ENCODE assay signal across 11 mouse cellular contexts in the genomic region with DNA sequence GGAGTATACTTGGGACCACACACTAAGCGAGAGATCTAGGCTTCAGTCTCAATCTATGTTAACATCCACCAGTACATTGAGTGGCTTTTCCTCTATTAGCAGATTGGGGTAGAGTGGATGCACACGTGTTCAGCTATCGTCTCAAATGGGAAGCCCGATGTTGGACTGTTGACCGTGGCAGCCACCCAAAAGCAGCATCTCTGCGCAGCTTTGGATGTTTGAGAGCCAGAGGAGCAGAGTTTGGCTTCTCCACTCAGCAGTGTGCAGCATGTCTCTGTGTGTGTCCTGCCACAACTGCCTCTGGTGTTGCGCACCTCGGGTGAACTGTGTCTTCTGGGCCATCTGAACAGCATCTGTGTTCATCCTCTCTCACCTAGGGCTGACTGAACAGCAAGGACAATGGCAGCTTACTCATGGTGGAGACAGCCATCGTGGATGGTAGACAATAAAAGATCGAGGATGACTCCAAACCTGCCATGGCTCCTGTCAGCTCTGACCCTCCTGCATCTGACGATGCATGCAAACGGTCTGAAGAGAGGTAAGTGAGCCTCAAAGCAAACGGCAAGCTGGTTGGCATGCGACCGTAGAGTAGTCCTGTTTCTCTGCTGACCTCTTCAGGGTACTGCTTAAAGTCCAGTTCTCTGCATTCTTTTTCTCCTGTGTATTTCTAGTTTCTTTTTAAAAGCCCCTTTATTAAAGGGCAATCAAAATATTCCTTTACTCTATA.
A peak's percentile ranks its signal among the peaks of the same experiment; 100 is the strongest.
DNase-seq lines count a peak whose midpoint lies in the region; ATAC-seq and TF ChIP-seq lines count a peak whose summit lies in the region.
"Had no signal": no experiment of that assay in that cellular context is flagged by ENCODE, and none has a peak within 500 bp of the region (broad histone marks: within the 10 kb centered on the region; RNA-seq: fewer than 3 reads in every experiment).

No protein-coding gene starts in this region.

- no peaks in the 10 kb centered on the region for H3K36me3 ChIP-seq in stomach, embryonic 16.5 days (ENCODE audit: control insufficient read depth, insufficient read depth, low read length)
- no peaks in the 10 kb centered on the region for H3K36me3 ChIP-seq in forebrain, embryonic 12.5 days (replicated peaks)
- H3K36me3 ChIP-seq: G1E had no signal

- no peaks in the 10 kb centered on the region for H3K27me3 ChIP-seq in stomach, embryonic 16.5 days (ENCODE audit: control insufficient read depth, insufficient read depth, low read length)
- no peaks in the 10 kb centered on the region for H3K27me3 ChIP-seq in forebrain, embryonic 12.5 days

- WGBS in stomach, embryonic 16.5 days = 78% methylated on average over 15 of the region's 15 CpGs
- 93% methylated on average over 15 of the region's 15 CpGs for WGBS in forebrain, embryonic 12.5 days

- no peak overlapping the region for H3K4me2 ChIP-seq in stomach, embryonic 16.5 days (ENCODE audit: low read depth, low read length)
- no peak overlapping the region for H3K4me2 ChIP-seq in forebrain, embryonic 12.5 days

- H3K9me3 ChIP-seq in stomach, embryonic 16.5 days (replicated peaks; ENCODE audit: control insufficient read depth, low read length) = no peaks in the 10 kb centered on the region
- no peaks in the 10 kb centered on the region for H3K9me3 ChIP-seq in forebrain, embryonic 12.5 days
- H3K9me3 ChIP-seq: G1E had no signal

- peak; percentile 70 to 79 for DNase-seq in cerebellum, postnatal 10 days
- no peak for DNase-seq in cerebellum, adult 11-12 months
- DNase-seq in layer of hippocampus, adult 2 months (ENCODE audit: low spot score in 2 of 2) = no peak
- no peak for DNase-seq in layer of hippocampus, adult 9-11 months
- peak; percentile 64 for DNase-seq in testis, postnatal 10 days (ENCODE audit: low spot score)
- DNase-seq in testis, postnatal 14 days (ENCODE audit: low spot score) = no peak
- DNase-seq: cerebellum, adult 18-20 months; layer of hippocampus, postnatal 36 days had no signal

- H3K27ac ChIP-seq in layer of hippocampus, adult 2 months = peak overlapping the region; percentile 33; the same call in 1 of the 2 replicates
- H3K27ac ChIP-seq in stomach, embryonic 16.5 days (ENCODE audit: low read length) = peak overlapping the region; percentile 32
- no peak overlapping the region for H3K27ac ChIP-seq in forebrain, embryonic 12.5 days

- TF ChIP-seq CTCF in layer of hippocampus, adult 2 months (conservative IDR thresholded peaks at IDR 0.05) = no peak

- peaks cover 10% of the 10 kb centered on the region; the same call in 1 of the 2 replicates for H3K4me1 ChIP-seq in stomach, embryonic 16.5 days (ENCODE audit: control insufficient read depth, insufficient read depth, low read length)
- H3K4me1 ChIP-seq in forebrain, embryonic 12.5 days = peaks cover 6% of the 10 kb centered on the region; the same call in 1 of the 2 replicates

- ATAC-seq in stomach, embryonic 16.5 days (ENCODE audit: insufficient read depth, low FRiP score) = no peak
- no peak for ATAC-seq in forebrain, embryonic 12.5 days (ENCODE audit: low FRiP score)

- H3K9ac ChIP-seq in stomach, embryonic 16.5 days (ENCODE audit: low read length) = no peak overlapping the region
- H3K9ac ChIP-seq in forebrain, embryonic 12.5 days = no peak overlapping the region

- H3K4me3 ChIP-seq in layer of hippocampus, adult 2 months = no peak overlapping the region
- no peak overlapping the region for H3K4me3 ChIP-seq in stomach, embryonic 16.5 days (replicated peaks; ENCODE audit: low read length)
- H3K4me3 ChIP-seq in forebrain, embryonic 12.5 days (replicated peaks) = no peak overlapping the region

Comparison
In these comparisons a context has a peak if more than half of its experiments do, and no peak if none do; other contexts are left out.
1. DNase-seq: peak in cerebellum, postnatal 10 days (2 of 2) and testis, postnatal 10 days (single experiment); none in cerebellum, adult 11-12 months (single experiment), layer of hippocampus, adult 2 months (0 of 2), layer of hippocampus, adult 9-11 months (single experiment) and testis, postnatal 14 days (single experiment).